Mouse (Mus musculus): ENCODE results near the gene 2310022A10Rik.

Gene 2310022A10Rik

DNA sequence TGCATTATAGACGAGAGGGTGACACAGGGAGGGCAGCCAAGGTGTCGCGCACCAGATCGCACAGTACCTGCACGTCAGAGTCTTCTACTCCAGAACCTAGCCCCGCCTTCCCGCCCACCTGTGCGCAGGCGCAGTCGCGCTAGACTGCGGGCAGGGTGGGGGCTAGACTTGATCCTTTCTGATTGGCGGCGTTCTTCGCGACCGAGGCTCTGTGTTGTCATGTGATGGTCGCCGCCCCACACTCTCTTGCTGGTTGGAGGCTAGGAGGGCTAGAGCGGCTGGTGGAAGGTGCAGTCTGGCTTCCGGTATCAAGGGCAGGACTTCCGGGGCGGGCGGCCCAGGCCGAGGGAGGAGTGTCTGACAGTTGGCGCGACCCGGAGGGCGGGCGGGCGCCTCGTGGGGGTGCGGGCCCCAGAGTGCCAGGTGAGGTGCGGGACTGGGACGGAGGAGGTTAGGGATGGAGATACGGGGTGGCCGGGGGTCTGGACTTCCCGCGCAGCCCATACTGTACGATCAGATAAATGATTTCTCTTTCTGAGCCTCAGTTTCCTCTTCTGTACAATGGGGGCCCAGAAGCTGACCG, at the start of gene 2310022A10Rik, which contains the start of gene Pld3:
Gene 2310022A10Rik (plus strand): TSS at position 303 of the 583 bp plus-strand sequence.
Gene Pld3 (minus strand): TSS at position 288 of the 583 bp plus-strand sequence.
- peak; percentile 95 for DNase-seq (ENCODE audit: low read depth, low spot score)

DNA sequence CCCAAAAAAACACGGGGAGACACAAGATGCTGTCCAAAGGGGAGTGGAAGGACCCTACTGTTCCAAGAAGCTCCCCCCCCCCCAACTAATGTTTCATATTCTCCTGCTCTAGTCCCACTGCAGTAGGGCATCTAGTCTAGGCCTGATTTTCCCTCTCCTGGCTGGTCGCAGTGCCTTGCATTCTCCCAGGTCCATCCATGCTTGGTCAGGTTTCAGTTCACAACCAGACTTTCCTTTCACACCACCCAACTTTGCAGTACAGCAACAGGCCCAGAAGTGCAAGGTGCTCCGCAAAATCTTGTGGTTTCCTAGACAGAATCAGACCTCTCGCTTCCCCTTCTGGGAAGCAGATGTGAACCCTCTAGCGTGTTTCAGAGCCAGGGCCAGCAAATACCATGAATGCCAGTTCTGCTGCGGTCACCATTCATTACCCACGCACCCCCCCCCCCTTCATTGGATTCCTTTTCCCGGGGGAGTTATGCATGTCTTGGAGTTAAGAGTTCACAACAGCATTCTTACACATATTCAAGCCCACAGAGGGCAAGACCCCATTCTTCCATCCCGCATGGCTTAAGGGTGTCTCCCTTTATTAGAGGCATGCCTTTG, 46.2 kb upstream of the 2310022A10Rik start:
- peak; percentile 45 for DNase-seq (ENCODE audit: low read depth, low spot score)

DNA sequence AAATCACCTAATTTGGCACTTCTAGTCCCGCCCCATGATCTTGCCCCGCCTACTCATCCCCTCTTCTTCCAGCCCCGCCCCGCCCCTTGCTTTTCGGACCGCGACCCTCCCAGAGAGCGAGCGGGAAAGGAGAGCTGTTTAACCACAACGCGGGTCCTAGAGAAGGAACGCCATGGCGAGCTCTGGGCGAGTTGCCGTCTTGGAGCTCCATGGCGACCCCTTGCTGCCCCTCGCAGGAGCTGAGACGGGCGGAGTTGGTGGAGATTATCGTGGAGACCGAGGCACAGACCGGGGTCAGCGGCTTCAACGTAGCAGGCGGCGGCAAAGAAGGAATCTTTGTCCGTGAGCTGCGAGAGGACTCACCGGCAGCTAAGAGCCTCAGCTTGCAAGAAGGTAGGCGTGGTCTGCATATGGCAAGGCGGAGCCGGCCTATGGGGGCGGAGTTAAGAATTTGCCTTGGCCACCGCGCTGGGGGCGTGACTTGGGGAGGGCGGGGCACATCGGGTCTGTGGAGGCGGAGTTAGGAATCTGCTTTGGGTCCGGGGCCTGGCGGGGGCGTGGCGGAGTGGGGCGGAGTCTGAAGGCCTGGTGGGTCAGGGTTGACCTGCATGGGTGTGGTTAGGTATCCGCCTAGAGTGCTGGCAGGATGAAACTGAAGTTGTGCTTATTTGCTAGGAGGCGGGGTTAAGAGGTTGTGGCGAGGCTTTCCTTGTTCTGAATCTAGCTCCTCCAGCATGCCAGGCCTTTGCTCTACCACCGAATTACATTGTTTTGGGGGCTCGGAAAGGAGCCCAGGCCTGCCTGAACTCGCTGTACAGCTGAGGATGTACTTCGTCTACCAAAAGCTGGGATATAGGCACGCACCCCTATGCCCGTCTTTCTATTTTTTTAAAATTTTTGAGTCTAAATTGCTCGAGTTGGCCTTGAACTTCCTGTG, 45.1 kb upstream of the 2310022A10Rik start:
- DNase-seq (ENCODE audit: low read depth, low spot score) = peak; percentile 98

DNA sequence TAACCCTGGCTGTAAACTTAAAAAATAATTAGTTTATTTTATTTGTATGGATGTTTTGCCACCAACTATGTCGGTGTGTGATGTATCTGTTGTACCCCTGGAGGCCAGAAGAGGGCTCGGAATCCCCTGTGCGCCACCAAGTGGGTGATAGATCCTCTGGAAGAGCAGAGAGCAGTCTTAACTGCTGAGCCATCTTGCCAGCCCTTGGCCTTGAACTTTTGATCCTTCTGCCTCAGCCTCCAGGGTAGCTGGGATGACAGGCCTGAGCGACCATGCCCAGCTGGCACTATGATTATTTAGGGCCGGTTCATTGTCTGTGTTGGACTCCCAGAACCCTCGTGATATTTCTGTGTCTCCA, 44.4 kb upstream of the 2310022A10Rik start:
- DNase-seq (ENCODE audit: low read depth, low spot score) = peak; percentile 55

DNA sequence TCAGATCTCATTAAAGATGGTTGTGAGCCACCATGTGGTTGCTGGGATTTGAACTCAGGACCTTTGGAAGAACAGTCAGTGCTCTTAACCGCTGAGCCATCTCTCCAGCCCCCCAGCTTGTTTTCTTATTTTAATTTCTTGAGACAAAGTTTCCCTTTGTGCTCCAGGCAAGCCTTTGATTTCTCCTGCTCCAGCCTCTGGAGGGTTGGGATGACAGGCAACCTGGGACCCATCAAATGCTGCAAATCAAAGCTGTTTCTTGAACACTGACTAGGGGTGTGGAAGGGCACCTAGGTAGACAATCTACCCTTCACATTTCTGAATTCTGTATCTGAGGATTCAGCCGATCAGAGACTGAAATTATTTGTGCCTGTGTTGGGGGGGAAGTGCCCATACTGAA, 42.2 kb upstream of the 2310022A10Rik start:
- DNase-seq (ENCODE audit: low read depth, low spot score) = no peak

DNA sequence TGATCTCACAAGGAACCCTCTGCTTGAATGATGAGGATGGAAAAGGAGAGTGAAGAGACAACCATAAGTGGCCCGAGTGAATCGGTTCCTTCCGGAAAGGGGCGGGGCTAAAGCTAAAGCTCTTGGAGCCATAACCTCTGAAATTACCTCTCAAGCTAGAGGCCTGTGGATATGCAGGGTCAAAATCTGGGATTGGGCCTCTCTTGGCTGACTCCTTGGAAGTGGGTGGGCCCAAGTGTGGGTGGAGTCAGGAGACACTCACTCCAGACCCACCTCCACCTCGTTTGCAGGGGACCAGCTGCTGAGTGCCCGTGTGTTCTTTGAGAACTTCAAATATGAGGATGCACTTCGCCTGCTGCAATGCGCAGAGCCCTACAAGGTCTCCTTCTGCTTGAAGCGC, 38.1 kb upstream of the 2310022A10Rik start:
- DNase-seq (ENCODE audit: low read depth, low spot score) = no peak

DNA sequence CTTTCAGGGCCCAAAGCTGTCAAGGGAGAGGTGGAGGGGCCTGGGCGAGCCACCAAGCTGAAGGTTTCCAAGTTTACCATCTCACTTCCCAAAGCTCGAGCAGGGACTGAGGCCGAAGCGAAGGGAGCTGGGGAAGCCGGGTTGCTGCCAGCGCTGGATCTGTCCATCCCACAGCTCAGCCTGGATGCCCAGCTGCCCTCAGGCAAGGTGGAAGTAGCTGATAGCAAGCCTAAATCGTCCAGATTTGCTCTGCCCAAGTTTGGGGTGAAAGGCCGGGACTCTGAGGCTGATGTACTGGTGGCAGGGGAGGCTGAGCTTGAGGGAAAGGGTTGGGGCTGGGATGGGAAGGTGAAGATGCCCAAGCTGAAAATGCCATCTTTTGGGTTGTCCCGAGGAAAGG, 34.7 kb upstream of the 2310022A10Rik start:
- DNase-seq (ENCODE audit: low read depth, low spot score) = no peak

DNA sequence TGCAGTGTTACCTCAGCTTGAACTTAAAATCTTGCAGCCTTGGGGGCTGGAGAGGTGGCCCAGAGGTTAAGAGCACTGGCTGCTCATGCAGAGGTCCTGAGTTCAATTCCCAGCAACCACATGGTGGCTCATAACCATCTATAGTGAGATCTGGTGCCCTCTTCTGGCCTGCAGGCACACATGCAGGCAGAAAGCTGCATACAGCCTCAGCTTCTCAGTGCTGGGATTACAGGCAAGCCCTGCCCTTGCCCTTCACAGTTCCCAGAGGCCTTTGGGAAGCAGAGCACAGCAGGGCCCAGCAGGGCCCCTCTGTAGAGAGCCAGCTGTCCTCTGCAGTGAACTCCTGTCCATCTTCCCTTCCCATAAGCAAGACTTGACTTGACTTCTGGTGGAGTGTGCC, 32.9 kb upstream of the 2310022A10Rik start:
- no peak for DNase-seq (ENCODE audit: low read depth, low spot score)

DNA sequence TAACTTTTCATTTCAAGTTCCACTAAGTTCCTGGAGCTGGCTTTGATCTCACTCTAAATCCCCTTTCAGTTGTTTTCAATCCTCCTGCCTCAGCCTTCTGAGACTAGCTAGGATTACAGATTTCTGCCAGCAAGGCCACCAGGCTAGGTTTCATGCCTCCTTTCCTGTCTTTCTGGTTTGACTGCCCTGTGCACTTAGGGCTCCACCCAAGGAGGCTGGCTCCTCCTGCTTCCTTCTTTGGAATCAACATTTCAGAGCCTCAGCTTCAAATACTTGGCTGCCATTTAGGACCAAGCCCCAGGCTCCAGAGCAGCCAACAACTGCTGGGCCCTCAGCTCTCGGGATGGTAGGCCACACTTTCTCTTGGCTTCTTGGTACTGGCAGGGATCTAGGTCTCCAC, 32.4 kb upstream of the 2310022A10Rik start:
- no peak for DNase-seq (ENCODE audit: low read depth, low spot score)

DNA sequence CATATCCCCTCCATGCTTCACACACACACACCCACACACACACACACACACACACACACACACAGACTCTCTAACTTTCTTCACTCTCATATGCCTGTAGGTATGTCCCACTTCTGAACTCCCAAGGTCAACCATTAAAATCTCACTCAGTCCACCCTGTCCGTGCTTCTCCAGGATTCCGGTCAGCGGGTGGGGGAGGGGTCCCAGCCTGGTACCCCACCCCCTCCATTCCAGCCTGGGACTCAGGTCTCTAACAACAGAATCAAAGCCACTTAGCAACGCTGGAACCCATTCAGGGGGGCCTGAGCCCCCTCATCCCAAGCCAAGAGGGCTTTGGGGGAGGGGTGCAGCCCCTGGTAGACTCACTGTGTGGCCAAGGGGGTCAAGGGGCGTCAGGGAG, 30.1 kb upstream of the 2310022A10Rik start, which contains the start of gene Hipk4:
Gene Hipk4 (plus strand): TSS at position 301 of the 400 bp plus-strand sequence.
- no peak for DNase-seq (ENCODE audit: low read depth, low spot score)

DNA sequence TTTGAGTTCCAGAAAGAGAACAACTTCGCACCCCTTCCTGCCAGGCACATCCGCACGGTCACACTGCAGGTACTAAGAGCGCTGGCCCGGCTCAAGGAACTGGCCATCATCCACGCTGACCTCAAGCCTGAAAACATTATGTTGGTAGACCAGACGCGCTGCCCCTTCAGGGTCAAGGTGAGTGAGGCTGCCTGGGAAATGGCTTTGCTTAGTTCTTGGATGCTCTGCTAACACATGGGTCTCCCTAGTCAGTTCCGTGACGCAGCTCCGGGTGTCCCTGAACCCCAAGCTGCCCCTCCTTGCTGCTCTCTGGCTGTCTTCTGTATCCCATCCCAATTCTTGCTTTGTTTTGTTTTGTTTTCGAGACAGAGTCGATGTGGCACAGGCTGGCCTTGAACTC, 29.2 kb upstream of the 2310022A10Rik start:
- no peak for DNase-seq (ENCODE audit: low read depth, low spot score)

DNA sequence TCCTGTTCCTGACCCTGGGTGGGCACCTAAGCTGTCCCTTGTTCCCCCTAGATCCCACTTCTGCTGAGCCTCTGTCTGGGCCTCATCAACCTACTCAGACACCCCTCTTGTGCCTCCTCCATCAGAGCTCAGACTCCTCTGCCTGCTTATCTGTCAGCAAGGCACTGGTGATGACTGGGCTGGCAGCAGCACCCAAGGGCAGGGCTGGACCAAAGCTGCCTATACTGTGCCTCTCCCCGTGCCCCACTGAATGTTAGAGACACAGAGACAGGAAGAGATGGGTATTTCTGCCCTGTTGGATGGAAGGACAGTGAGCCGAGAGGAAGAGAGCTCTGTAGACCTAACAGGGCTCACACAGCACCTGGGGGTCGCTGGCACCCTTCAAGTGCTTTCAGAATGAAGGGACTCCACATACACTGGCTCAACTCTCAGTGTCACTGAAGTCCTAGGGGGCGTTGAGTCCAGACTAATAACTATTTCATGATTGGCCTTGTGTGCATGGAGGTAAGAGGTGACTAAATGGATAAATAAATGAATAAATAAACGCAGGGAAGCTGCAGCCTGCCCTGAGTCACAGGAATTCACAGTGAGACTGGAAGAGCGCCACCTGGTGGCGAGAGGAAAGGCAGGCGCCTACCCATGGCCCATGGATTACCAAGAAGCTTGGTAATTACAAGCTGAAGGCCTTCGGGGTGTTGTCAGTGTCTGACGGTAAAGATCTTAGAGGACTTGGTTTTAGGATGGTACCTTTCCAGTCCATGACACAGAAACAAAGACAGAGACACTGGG, 26.8 kb upstream of the 2310022A10Rik start:
- DNase-seq (ENCODE audit: low read depth, low spot score) = peak; percentile 90

DNA sequence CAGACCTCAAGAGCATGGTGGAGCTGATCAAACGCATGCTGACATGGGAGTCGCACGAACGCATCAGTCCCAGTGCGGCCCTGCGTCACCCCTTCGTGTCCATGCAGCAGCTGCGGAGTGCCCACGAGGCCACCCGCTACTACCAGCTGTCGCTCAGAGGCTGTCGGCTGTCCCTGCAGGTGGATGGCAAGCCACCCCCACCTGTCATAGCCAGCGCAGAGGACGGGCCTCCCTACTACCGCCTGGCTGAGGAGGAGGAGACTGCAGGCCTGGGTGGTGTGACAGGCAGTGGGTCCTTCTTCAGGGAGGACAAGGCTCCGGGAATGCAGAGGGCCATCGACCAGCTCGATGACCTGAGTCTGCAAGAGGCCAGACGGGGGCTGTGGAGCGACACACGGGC, 24.0 kb upstream of the 2310022A10Rik start:
- DNase-seq (ENCODE audit: low read depth, low spot score) = no peak

DNA sequence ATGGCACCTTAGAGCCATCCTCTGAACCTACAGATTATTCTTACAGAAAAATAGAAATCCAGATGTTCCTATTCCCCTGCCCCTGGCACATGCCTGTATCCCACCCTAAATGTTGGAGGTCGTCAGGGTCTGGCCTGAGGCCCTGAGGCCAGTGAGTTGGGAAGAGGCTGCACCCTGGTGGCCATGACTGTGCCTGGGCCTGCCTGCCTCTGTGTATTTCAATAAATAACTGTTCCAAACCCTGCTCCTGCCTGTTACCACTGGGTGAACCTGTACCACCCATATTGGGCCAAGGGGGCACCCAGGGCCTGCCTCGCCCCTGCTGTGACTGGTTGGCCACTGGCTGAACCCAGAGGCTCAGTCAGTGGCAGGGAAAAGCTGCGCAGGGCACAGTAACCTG, 22.1 kb upstream of the 2310022A10Rik start:
- no peak for DNase-seq (ENCODE audit: low read depth, low spot score)

DNA sequence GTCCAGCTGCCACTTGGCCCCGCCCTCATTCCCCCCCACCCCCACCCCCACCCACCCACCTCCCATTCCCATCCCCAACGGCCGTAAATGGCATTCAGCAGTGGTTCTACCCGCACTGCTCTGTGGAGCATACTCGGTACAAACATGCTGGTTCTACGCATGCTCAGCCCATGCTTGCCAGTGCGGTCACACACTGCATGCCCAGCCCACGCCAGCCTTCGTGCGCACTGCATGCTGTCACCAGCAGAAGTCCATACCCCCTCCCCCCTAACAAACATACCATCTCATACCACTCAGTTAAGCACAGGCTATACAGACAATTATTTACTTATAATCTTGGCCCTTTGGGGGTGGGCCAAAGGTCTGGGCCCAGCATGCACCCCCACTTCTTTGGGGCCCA, 21.3 kb upstream of the 2310022A10Rik start:
- DNase-seq (ENCODE audit: low read depth, low spot score) = no peak

DNA sequence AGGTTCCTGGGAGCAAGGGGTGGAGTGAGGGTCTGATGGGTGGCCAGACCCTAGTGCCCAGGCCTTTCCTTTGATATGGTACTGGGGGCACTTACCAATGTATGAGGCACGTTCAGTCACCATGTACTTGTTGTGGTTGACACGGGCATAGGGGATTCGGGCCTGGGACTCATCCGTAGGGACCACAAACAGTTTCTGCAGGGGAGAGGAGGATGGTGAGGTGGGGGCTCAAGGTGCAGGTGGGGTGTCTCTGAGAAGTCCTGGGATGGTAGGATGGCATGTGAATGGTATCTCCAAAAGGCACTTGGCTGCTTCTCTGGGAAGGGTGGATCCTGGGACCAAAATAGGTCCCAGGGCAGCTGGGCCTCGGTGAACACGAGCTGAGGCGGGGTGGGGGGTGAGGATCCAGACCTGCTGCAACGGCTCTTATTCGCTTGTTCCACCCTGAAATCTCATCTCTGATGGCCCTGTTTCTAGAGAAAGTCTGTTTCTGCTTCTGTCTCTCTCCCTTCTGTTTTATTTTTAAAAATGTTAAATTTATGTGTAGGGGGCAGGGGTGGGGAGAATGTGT, 20.5 kb upstream of the 2310022A10Rik start:
- no peak for DNase-seq (ENCODE audit: low read depth, low spot score)

DNA sequence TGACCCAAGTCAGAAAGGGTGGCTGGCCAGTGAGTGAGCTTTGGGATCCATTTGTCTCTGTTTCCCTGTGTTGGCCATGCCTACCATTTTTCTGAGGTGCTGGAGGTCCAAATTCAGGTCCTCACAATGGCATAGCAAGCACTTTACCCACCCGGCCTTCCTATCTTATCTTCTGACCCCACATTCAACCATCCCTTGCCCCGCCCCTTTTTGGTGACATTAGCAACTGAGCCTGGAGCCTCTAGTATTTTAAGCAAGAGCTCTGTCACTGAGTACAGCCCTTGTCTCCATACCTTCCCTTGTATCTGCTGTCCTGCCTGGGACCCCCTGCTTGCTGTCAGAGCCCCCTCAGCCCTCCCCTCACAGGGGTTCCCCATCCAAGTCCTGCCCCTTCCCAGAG, 17.6 kb upstream of the 2310022A10Rik start:
- DNase-seq (ENCODE audit: low read depth, low spot score) = no peak

DNA sequence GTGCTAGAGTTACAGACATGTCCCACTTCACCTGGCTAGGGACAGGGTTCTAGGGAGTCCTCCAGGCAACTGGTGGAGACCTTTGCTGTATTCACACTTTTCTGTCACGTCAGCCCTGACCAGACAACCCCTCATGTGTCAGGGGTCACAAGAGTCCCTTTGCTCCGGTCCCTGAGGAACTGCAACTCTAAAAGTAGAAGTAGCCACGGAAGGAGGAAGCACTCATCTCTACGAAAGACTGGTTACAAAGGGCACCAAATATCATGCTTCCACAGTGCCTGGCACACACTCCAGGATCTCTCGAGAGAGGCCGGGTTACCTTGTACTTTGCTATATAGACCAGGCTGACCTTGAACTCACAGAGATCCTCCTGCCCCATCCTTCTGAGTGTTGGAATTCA, 16.4 kb upstream of the 2310022A10Rik start:
- no peak for DNase-seq (ENCODE audit: low read depth, low spot score)

DNA sequence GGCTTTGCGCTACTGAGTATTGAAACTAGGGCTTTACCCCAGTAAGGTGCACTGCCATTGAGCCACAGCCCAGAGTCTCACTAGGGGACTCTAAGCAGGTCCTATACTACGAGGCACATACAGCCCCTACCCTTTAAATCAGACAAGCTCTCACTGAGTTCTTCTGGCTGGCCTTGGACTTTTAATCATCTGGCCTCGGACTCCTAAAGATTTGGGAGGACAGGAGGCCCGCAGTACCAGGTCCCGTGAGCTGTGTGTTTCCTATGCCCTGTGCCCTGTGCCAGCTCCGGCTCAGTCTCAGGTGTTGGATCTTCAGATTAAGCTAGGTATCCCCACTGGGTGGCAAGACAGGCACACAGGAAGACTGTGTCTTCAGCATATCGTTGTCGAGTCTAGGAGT, 15.0 kb upstream of the 2310022A10Rik start:
- DNase-seq (ENCODE audit: low read depth, low spot score) = no peak

DNA sequence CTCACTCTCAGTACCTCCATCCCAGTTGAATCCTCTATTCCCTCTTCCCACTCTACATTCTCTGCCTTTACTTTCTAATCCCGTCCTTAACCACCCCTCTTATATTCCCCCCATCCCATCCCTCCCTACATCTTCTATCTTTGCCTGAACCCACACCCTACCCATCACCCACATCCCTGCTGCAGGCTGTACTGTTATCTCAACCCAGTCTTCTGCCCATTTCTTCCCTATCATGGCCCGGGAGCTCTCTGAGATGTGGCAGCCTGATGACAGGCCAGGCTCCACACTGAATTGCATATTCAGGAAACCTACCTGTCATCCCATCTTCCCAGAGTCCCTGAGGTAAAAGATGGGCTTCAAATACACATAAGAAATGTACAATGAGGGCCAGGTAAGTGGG, 14.2 kb upstream of the 2310022A10Rik start:
- DNase-seq (ENCODE audit: low read depth, low spot score) = no peak

DNA sequence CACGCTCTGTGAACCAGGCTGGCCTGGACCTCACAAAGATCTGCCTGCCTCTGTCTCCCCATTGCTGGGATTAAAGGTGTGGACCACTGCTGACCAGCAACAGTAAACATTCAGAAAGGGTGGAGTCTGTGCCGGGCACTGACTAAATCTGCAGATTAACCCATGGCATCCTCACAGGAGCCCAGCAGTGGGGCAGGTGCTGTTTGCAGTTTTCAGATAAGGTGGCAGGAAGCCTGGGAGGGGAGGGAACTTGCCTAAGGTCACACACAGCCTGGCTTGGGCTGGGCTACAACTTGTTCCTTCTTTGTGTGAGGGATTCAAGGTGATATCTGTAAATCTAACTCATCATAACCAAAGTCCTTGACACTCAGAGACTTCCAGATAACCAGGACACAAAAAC, 12.5 kb upstream of the 2310022A10Rik start:
- no peak for DNase-seq (ENCODE audit: low read depth, low spot score)

Data from mesoderm, embryonic 11.5 days (tissue).